Mouse (Mus musculus) embryonic facial prominence, embryonic 15.5 days (tissue): Measurements from ENCODE around the gene Dnajb1. TPM values are rescaled to one million over a fixed set of nuclear protein-coding genes. Genes with fewer than 3 reads are reported as not detected.

ENCODE experiments used
- ATAC-seq: fragments of 200-750 bp; cut with Nextera tagmentation; 2 replicates; pipeline ENCODE4 v1.8.0; 2017; ENCODE audit warnings: low read depth, moderate TSS enrichment; ENCODE audit not compliant: insufficient number of reproducible peaks, low FRiP score, low TSS enrichment
- H3K27ac ChIP-seq: fragments of 300-500 bp; sonication (generic); replicated peaks from 2 replicates; pipeline ENCODE4 v1.5.1; 2015; ENCODE audit warnings: mild to moderate bottlenecking, inconsistent platforms
- H3K27me3 ChIP-seq: fragments of 300-500 bp; sonication (generic); 2 replicates; pipeline ENCODE4 v1.6.1; 2015; ENCODE audit warnings: inconsistent platforms
- H3K36me3 ChIP-seq: fragments of 300-500 bp; sonication (generic); 2 replicates; pipeline ENCODE4 v1.6.1; 2015; ENCODE audit warnings: mild to moderate bottlenecking, inconsistent platforms
- H3K4me1 ChIP-seq: fragments of 300-500 bp; sonication (generic); 2 replicates; pipeline ENCODE4 v1.6.1; 2015; ENCODE audit warnings: inconsistent platforms
- H3K4me2 ChIP-seq: fragments of 300-500 bp; sonication (generic); replicated peaks from 2 replicates; pipeline ENCODE4 v1.6.1; 2015; ENCODE audit warnings: mild to moderate bottlenecking, inconsistent platforms
- H3K4me3 ChIP-seq: fragments of 300-500 bp; sonication (generic); replicated peaks from 2 replicates; pipeline ENCODE4 v1.5.1; 2015; ENCODE audit warnings: mild to moderate bottlenecking, inconsistent platforms
- H3K9ac ChIP-seq: fragments of 300-500 bp; sonication (generic); 2 replicates; pipeline ENCODE4 v1.6.1; 2015; ENCODE audit warnings: inconsistent platforms
- H3K9me3 ChIP-seq: fragments of 300-500 bp; sonication (generic); replicated peaks from 2 replicates; pipeline ENCODE4 v1.6.1; 2016; ENCODE audit warnings: inconsistent platforms
- WGBS: fragments of 180-500 bp; shearing (Covaris S2); methylation state at CpG from one replicate; pipeline ENCODE4 v1.1.7; 2015; 5-methylcytosine and 5-hydroxymethylcytosine counted together
- polyA plus RNA-seq: library from polyadenylated mRNA; unstranded; fragments of >200 nt; fragmentation: Nextera tagmentation; extraction: Ambion mirVana; gene quantifications from 2 replicates; pipeline ENCODE4 v1.2.1, GENCODE M21; 2015

The Dnajb1 gene
- 75.2 and 76.6 TPM in 2 replicates for polyA plus RNA-seq

DNA sequence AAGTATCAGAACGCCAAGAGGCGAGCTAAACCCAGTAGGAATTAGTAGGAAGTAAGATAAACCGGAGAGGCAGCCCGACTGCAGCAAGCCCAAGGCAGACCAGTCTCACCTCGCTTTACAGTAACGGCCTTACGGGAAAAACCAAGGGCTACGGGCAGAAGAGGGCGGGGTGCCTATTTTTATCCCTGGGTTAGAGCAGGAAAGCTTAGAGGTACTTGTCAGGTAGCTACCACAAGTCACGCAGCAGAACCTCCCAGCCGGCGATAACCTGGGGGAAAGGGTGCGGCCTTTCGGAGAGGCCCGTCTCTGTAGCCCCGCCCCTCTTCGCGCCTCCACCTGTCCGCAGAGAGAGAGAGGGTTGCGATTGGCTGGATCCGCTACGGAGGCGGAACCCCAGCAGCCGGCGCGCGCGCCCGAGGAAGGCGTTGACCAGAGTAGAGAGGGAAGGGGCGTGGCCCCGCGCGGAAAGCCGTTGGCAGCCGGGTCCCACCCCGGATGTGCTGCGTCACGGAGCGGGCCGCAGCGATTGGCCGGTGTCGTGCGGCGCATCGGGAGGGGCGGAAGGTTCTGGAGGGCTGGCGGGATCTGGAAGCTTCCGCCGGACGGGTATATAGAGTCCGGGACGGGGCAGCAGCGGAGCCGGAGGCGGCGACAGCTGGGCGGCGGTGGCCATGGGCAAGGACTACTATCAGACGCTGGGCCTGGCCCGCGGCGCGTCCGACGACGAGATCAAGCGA is at the start of gene Dnajb1, which contains the start of gene Tecr:
TSS of gene Dnajb1 (plus strand) at position 533 of the 737 bp plus-strand sequence.
TSS of gene Tecr (minus strand) at position 311 of the 737 bp plus-strand sequence.
- peak; percentile 98 for ATAC-seq
- WGBS, result under 1% methylated on average over 66 of the region's 69 CpGs
- Histone ChIP-seq H3K27me3 (no peaks in the 10 kb centered on the region), H3K4me3 (peak within 1 kb of the TSS; percentile 64), H3K36me3 (peaks cover 30% of the 10 kb centered on the region), H3K4me2 (peak within 1 kb of the TSS; percentile 79), H3K27ac (peak within 1 kb of the TSS; percentile 97), H3K9ac (peak within 1 kb of the TSS; percentile 74), H3K9me3 (no peaks in the 10 kb centered on the region), H3K4me1 (peaks cover 25% of the 10 kb centered on the region)

DNA sequence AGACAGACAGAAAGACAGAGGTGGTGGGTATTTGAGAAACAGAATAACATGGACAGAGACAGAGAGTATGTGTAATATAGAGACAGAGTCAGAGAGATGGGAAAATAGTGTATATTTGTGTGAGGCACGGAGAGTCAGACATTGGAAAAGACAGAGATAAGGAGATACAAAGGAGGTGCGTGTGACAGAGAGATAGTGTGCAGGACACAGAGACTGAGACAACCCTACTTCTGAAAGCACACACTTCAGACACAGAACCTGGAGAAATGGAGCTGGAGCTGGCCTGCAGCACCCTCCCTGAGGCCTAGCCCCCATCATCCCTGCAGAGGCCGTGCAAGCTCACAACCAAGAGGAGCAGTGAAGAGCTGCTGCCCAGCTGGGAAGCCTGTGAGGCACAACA is 45.3 kb upstream of the Dnajb1 start:
- Histone ChIP-seq H3K9me3 (no peaks in the 10 kb centered on the region), H3K4me3 (no peak overlapping the region), H3K27ac (no peak overlapping the region), H3K4me2 (no peak overlapping the region), H3K9ac (no peak overlapping the region), H3K4me1 (peaks cover 7% of the 10 kb centered on the region), H3K27me3 (no peaks in the 10 kb centered on the region), H3K36me3 (no peaks in the 10 kb centered on the region)
- ATAC-seq, result no peak
- whole genome bisulfite sequencing, result 74% methylated on average over 3 of the region's 3 CpGs

DNA sequence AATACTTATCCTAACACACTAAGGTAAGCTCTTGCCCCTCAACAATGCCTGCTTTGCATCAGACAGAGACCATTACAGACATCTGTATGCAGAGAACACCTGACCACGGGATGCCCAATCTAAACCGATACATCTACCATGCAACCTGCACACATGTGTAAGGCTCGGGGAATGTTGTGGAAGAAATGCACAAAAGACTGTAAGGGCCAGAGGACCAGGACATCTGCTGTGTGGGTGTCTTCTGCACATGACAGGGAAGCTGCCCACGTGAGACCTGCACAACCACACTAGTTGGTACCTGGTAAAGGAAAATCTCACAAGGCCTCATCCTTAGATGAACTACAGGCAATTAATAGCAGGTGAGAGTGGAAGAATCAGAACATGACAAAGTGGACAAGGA is 44.7 kb upstream of the Dnajb1 start:
- WGBS, result 73% methylated on average over 4 of the region's 4 CpGs
- H3K9me3 ChIP-seq, result no peaks in the 10 kb centered on the region
- no peaks in the 10 kb centered on the region for H3K27me3 ChIP-seq
- H3K4me1 ChIP-seq, result peaks cover 12% of the 10 kb centered on the region
- H3K4me3 ChIP-seq, result no peak overlapping the region
- H3K27ac ChIP-seq, result no peak overlapping the region
- no peak for ATAC-seq
- H3K36me3 ChIP-seq, result no peaks in the 10 kb centered on the region
- H3K9ac ChIP-seq, result no peak overlapping the region
- no peak overlapping the region for H3K4me2 ChIP-seq

DNA sequence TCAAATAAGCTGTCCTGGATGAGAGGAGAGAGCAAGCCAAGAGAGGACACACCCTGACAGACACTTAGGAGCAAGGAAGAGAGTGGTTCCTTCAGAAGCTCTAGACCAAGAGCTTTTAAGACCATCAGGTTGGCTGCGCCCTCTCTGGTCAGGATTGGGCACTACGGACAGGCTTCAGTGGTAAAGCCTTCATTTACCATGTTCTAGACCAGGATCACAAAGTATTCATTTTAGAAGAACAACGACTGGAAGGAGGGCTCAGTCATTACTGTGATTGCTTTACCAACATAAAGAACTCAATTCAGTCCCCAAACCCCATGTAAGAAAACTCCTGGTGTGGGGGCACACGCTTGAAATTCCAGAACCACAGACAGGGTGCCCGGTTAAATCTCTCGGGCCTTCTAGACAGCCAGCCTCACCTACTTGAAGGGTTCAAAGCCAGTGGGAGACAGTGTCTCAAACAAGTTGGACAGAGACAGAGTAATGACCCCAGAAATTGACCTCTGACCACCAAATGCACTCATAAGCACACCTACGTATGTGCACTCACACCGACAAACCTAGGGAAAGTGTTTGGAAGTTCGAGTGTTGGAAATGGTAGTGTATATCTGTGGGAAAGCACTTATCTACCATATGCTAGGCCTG is 42.1 kb upstream of the Dnajb1 start:
- WGBS, result 74% methylated on average over 9 of the region's 9 CpGs
- no peak overlapping the region for H3K4me2 ChIP-seq
- peaks cover 11% of the 10 kb centered on the region for H3K36me3 ChIP-seq
- H3K9ac ChIP-seq, result no peak overlapping the region
- no peak for ATAC-seq
- H3K4me1 ChIP-seq, result peaks cover 16% of the 10 kb centered on the region
- no peaks in the 10 kb centered on the region for H3K9me3 ChIP-seq
- H3K27ac ChIP-seq, result no peak overlapping the region
- H3K27me3 ChIP-seq, result no peaks in the 10 kb centered on the region
- no peak overlapping the region for H3K4me3 ChIP-seq

DNA sequence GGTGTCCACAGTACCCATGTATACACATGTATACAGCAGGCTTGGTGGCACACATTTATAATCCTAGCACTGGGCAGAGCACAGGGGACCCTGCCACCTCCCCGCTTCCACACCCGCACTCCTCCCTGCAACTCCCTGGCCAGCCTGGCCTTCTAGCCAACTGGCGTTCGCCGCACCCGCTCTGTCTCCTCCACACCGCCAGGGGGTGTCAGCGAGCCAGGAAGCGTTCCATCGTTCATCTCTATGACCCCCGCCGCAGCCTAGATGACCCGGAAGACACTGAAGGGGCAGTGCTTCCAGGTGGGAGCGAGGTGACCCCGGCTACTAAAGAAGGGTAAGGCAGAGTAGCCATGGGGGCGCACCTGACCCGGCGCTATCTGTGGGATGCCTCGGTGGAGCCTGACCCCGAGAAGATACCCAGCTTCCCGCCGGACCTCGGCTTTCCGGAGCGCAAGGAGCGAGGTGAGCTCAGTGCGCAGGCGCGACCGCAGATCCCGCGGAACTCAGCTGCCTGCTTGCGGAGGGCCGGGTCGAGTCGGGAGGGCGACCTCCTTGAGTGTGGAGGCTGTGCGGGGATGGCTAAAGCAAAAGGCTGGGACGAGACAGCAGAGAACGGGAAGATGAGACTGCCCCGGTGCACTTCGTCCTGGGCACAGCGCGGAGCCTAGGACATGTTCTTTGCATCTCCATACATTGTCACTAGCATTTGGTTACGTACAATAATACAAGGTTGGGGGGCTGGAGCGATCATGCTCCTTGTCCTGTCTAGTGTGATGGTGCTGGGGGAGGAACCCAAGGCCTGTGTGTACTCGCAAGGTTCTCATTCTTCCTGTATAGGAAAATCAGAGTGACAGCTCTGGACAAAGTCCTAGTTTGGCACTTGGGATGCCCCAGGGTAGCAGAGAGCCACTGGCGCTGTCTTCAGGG is 41.3 kb upstream of the Dnajb1 start, which contains the start of gene Ndufb7:
TSS of gene Ndufb7 (plus strand) at position 203 of the 927 bp plus-strand sequence.
- Histone ChIP-seq H3K27me3 (no peaks in the 10 kb centered on the region), H3K4me2 (peak within 1 kb of the TSS; percentile 83), H3K36me3 (peaks cover 18% of the 10 kb centered on the region), H3K4me3 (peak within 1 kb of the TSS; percentile 60), H3K9me3 (no peaks in the 10 kb centered on the region), H3K27ac (peak within 1 kb of the TSS; percentile 55), H3K4me1 (peaks cover 16% of the 10 kb centered on the region), H3K9ac (peak within 1 kb of the TSS; percentile 62)
- 1% methylated on average over 48 of the region's 48 CpGs for WGBS
- peak; percentile 75 for ATAC-seq

DNA sequence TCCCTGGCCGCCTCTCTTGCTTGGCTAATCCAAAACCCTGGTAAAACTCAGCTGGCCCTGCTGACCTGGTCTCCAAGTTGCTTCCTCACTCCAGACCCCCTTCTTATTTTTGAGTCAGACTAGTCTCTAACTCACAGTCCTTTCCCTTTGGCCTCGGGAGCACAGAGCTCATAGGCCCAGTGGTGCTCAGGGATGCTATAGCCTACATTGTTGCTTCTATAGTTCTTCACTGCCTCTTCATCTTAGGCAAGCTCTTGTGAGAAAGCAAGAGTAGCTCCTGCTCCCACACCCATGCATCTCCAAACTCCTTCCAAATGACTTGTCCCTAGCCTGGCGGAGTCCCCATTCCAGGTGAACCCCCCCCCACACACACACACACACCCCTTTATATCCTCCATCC is 40.3 kb upstream of the Dnajb1 start:
- peaks cover 27% of the 10 kb centered on the region for H3K36me3 ChIP-seq
- 53% methylated on average over 3 of the region's 3 CpGs for WGBS
- H3K9ac ChIP-seq, result peak overlapping the region; percentile 62; the same call in 1 of the 2 replicates
- H3K27ac ChIP-seq, result no peak overlapping the region
- peaks cover 16% of the 10 kb centered on the region for H3K4me1 ChIP-seq
- H3K27me3 ChIP-seq, result no peaks in the 10 kb centered on the region
- no peak for ATAC-seq
- H3K4me2 ChIP-seq, result peak overlapping the region; percentile 83
- H3K9me3 ChIP-seq, result no peaks in the 10 kb centered on the region
- H3K4me3 ChIP-seq, result peak overlapping the region; percentile 60

DNA sequence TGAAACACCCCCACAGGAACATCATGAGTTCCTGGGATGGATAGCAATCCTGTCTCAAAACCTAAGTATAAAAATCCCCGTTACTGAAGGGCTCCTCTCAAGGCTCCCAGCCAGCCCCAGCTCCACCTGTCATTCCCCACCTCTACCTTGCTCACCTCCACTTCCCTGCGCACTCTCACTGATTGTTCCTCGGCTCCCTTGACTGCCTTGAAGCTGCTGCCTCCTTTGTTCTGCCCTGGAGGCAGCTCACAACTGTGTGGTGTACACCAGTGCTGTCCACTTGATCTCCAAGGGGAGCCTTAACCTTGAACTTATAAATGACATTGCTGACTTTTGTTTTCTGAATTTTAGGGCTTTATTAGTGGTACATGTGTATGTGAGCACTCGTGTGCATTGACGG is 39.9 kb upstream of the Dnajb1 start:
- WGBS, result 58% methylated on average over 5 of the region's 5 CpGs
- Histone ChIP-seq H3K36me3 (peaks cover 32% of the 10 kb centered on the region), H3K9ac (no peak overlapping the region), H3K27ac (no peak overlapping the region), H3K4me3 (peak overlapping the region; percentile 60), H3K4me1 (peaks cover 16% of the 10 kb centered on the region), H3K27me3 (no peaks in the 10 kb centered on the region), H3K4me2 (peak overlapping the region; percentile 83; the same call in 1 of the 2 replicates), H3K9me3 (no peaks in the 10 kb centered on the region)
- ATAC-seq, result no peak

DNA sequence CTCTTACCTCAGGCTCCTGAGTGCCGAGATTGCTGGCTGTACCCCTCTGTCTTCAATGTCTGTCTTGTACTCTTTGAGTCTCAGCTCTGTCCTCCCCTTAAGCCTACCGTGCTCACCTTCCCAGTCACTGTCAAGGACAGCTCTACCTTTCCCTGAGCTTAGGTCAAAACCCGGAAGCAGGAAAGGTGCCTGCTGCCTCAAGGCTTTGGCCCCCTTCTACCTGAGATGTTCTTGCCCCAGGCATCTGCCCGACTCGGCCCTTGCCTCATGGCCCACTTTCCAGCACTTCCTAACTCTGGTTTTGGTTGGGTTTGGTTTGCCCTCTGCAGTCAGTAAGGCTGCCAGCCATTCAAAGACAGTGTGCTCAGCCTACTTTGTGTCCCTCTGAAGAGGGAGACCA is 39.2 kb upstream of the Dnajb1 start:
- H3K4me2 ChIP-seq, result no peak overlapping the region
- H3K4me3 ChIP-seq, result no peak overlapping the region
- 62% methylated on average over 5 of the region's 5 CpGs for WGBS
- no peak overlapping the region for H3K9ac ChIP-seq
- no peaks in the 10 kb centered on the region for H3K9me3 ChIP-seq
- no peak for ATAC-seq
- H3K27me3 ChIP-seq, result no peaks in the 10 kb centered on the region
- H3K4me1 ChIP-seq, result peaks cover 22% of the 10 kb centered on the region
- no peak overlapping the region for H3K27ac ChIP-seq
- peaks cover 33% of the 10 kb centered on the region for H3K36me3 ChIP-seq

DNA sequence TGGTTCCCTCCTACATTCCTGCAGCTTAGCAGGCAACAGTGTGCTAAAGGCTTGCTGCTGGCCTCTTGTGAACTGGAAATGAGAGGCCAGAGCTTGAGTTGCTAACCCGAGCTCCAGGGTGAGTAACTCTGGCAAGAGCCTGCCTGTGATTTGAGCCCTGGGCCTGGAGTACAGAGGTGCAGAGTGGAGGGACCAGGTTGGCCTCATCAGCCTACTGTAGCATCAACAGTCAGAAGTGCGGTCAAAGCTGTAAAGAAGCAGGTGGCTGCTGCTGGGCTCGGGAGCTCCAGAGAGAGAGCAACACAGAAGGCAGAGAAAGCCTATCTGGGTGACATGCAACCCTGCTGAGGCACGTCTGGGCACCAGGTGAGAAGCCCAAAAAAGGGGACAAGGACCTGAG is 38.8 kb upstream of the Dnajb1 start:
- H3K4me1 ChIP-seq, result peaks cover 26% of the 10 kb centered on the region
- H3K4me3 ChIP-seq, result no peak overlapping the region
- 71% methylated on average over 4 of the region's 4 CpGs for WGBS
- no peak overlapping the region for H3K9ac ChIP-seq
- H3K36me3 ChIP-seq, result peaks cover 33% of the 10 kb centered on the region
- ATAC-seq, result no peak
- no peak overlapping the region for H3K27ac ChIP-seq
- no peak overlapping the region for H3K4me2 ChIP-seq
- no peaks in the 10 kb centered on the region for H3K27me3 ChIP-seq
- H3K9me3 ChIP-seq, result no peaks in the 10 kb centered on the region

DNA sequence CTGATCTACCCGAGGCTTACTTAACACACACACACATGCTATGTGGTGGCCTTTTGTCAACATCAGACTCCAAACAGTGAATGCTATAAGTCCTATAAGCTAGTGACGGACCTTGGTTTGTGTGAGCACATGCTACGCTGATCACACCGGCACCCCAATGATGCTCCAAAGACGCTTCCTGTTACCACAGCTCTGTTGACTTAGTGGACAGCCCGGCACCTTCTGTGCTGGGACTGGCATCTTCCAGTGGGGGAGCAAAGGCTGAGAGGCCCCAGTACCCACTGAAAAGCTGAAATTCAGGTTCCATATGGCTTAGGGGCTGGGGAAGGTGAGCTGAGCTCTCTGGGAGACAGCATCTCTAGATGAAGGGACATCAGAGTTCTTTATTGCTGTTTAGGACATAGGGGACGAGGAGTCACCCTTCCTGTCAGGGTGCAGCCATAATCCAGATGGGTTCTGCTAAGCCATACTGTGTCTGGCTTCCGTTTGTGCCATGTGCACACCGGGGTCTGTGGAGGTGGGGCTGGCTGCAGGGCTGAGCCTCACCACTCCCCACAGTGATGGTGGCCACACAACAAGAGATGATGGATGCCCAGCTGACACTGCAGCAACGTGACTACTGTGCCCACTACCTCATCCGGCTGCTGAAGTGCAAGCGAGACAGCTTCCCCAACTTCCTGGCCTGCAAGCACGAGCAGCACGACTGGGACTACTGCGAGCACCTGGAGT is 37.6 kb upstream of the Dnajb1 start:
- peaks cover 33% of the 10 kb centered on the region for H3K36me3 ChIP-seq

More for the DNA sequence above, 37.6 kb upstream of the Dnajb1 start:
- Histone ChIP-seq H3K27ac (no peak overlapping the region), H3K27me3 (no peaks in the 10 kb centered on the region), H3K4me1 (peaks cover 39% of the 10 kb centered on the region), H3K4me3 (no peak overlapping the region), H3K9ac (no peak overlapping the region), H3K4me2 (no peak overlapping the region), H3K9me3 (no peaks in the 10 kb centered on the region)
- no peak for ATAC-seq
- 83% methylated on average over 15 of the region's 15 CpGs for WGBS
